Mouse (Mus musculus) left cerebral cortex, postnatal 25 days (tissue): ENCODE measurements at regions not wholly inside any gene's neighbourhood (a gene's known extent, or its start where the extent isn't known, plus 50 kb on each side); places are given as distances from the start of the nearest gene placed in this dataset.
A peak's percentile ranks its signal among the peaks of the same experiment; 100 is the strongest.

Experiments
- DNase-seq, 2 experiments: peaks; one replicate each; pipeline ENCODE4 v3.0.0; 2022; ENCODE audit warnings: low spot score in 2 of 2, mixed read lengths in 1 of 2
- intact Hi-C: fragments of 180-260 bp; cut with DNase I; formaldehyde crosslinking; loops from one replicate; pipeline ENCODE4 v1.15.1; 2025

GRCm38 (mm10) chr9:112743871-112744590 is 508.3 kb upstream of the Arpp21 start:
- DNase-seq, result no peak
- intact Hi-C loops, result no loop called here

- no peak for DNase-seq
- intact Hi-C loops, result loop anchor here (5.0 kb wide), 1 partner anchor 92 kb away; no protein-coding TSS in a partner anchor
Measured at GRCm38 (mm10) chr9:112735761-112736160, 500.0 kb upstream of the Arpp21 start.

- intact Hi-C loops, result loop anchor here (10.0 kb wide), 3 partner anchors 299 to 919 kb away; no protein-coding TSS in a partner anchor
- DNase-seq, result peak in 1 of 2 experiments; percentile 42
Measured at GRCm38 (mm10) chr9:112725523-112725922, 489.8 kb upstream of the Arpp21 start.

- intact Hi-C loops, result loop anchor here (10.0 kb wide), 3 partner anchors 300 to 920 kb away; no protein-coding TSS in a partner anchor
- no peak for DNase-seq
Measured at GRCm38 (mm10) chr9:112725103-112725502, 489.4 kb upstream of the Arpp21 start.

GRCm38 (mm10) chr9:112723346-112723745 is 487.6 kb upstream of the Arpp21 start:
- intact Hi-C loops, result loop anchor here (10.0 kb wide), 3 partner anchors 301 to 921 kb away; no protein-coding TSS in a partner anchor
- no peak for DNase-seq

- intact Hi-C loops, result loop anchor here (10.0 kb wide), 3 partner anchors 302 to 922 kb away; no protein-coding TSS in a partner anchor
- DNase-seq, result no peak
Measured at GRCm38 (mm10) chr9:112722501-112722900, 486.8 kb upstream of the Arpp21 start.

- no peak for DNase-seq
- intact Hi-C loops, result no loop called here
Measured at GRCm38 (mm10) chr9:112715197-112715762, 479.5 kb upstream of the Arpp21 start.

GRCm38 (mm10) chr9:112678866-112679265 is 443.1 kb upstream of the Arpp21 start:
- intact Hi-C loops, result no loop called here
- no peak for DNase-seq

GRCm38 (mm10) chr9:112675232-112675631 is 439.5 kb upstream of the Arpp21 start:
- DNase-seq, result no peak
- intact Hi-C loops, result no loop called here
